Comparison of ENCODE assay signal across 8 mouse cellular contexts in the genomic region with DNA sequence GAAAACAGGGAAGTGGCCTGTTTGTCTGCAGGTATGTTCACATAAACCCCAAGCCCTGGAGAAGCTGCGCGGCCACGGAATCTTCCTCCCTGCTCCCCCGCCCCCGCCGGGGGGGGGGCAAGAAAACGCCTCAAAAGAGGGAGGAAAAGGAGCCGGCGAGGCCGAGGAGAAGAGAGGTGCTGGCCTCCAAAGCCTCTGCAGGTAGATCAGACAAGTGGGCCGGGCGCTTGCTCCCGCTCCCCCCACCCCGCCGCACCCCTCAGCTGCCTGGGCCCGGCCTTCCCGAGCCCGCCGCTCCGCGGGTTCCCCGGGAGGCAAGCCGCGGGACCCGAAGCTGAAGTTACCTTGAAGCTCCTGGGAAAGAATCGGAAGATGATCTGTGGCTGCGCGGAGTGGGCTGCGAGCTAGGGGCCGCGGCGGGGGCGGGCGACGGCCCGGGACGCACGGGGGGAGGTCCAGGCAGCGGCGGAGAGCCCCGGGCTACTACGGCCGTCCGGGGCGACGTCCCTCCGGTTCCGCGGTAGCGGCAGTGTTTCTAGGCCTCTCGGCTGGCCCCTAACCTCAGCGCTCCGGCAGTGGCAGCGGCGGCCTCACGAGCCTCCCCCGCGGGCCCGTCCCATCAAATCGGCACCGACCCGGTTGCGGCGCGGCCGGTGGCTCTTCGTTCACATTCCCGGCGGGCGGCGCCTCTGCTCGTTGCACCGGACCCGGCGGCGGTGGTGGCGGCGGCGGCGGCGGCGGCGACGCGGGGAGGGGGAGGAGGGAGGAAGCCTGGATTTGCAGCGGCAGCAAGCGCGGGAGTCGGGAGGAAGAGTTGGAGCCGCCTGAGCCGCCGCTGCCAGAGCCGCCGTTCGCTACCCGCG. TPM values are rescaled to one million over a fixed set of nuclear protein-coding genes. Genes with fewer than 3 reads are reported as not detected.
DNase-seq lines count a peak whose midpoint lies in the region; ATAC-seq and TF ChIP-seq lines count a peak whose summit lies in the region.

No protein-coding gene starts in this region.

- H3K4me1 ChIP-seq in embryonic fibroblast, embryonic 13.5 days (ENCODE audit: control insufficient read depth, insufficient read depth, low read length), result no peaks in the 10 kb centered on the region
- H3K4me1 ChIP-seq in hindbrain, embryonic 16.5 days (ENCODE audit: control insufficient read depth, insufficient read depth, low read depth, low read length), result peaks cover 14% of the 10 kb centered on the region
- H3K4me1 ChIP-seq in limb, embryonic 14.5 days (ENCODE audit: control insufficient read depth, insufficient read depth, low read length), result peaks cover 9% of the 10 kb centered on the region; the same call in 1 of the 2 replicates
- H3K4me1 ChIP-seq in midbrain, embryonic 13.5 days (replicated peaks), result peaks cover 24% of the 10 kb centered on the region

- H3K4me3 ChIP-seq in embryonic fibroblast, embryonic 13.5 days (ENCODE audit: insufficient read depth, low read length), result peak overlapping the region; percentile 97
- peak overlapping the region; percentile 98 for H3K4me3 ChIP-seq in hindbrain, embryonic 16.5 days (ENCODE audit: low read length)
- peak overlapping the region; percentile 99 for H3K4me3 ChIP-seq in limb, embryonic 14.5 days (replicated peaks; ENCODE audit: low read length)
- peak overlapping the region; percentile 100 for H3K4me3 ChIP-seq in midbrain, embryonic 13.5 days (replicated peaks)

- H3K27me3 ChIP-seq in hindbrain, embryonic 16.5 days (replicated peaks; ENCODE audit: control insufficient read depth, insufficient read depth, low read length), result no peaks in the 10 kb centered on the region
- H3K27me3 ChIP-seq in limb, embryonic 14.5 days (ENCODE audit: control insufficient read depth, insufficient read depth, low read length), result no peaks in the 10 kb centered on the region
- H3K27me3 ChIP-seq in midbrain, embryonic 13.5 days, result no peaks in the 10 kb centered on the region

- TF ChIP-seq POLR2A in embryonic fibroblast, embryonic 13.5 days (IDR thresholded peaks at IDR 0.05; ENCODE audit: low read depth, low read length), result no peak
- no peak for TF ChIP-seq POLR2A in limb, embryonic 14.5 days (IDR thresholded peaks at IDR 0.05; ENCODE audit: borderline replicate concordance, extremely low read depth, insufficient read depth, insufficient read length)

- no peaks in the 10 kb centered on the region for H3K9me3 ChIP-seq in hindbrain, embryonic 16.5 days (ENCODE audit: control insufficient read depth, low read length)
- H3K9me3 ChIP-seq in limb, embryonic 14.5 days (ENCODE audit: control insufficient read depth, low read length), result no peaks in the 10 kb centered on the region
- H3K9me3 ChIP-seq in midbrain, embryonic 13.5 days, result no peaks in the 10 kb centered on the region

- H3K27ac ChIP-seq in embryonic fibroblast, embryonic 13.5 days (ENCODE audit: insufficient read depth, low read length), result peak overlapping the region; percentile 82
- peak overlapping the region; percentile 97 for H3K27ac ChIP-seq in hindbrain, embryonic 16.5 days (ENCODE audit: low read depth, low read length)
- peak overlapping the region; percentile 96 for H3K27ac ChIP-seq in limb, embryonic 14.5 days (replicated peaks; ENCODE audit: low read depth, low read length)
- peak overlapping the region; percentile 98 for H3K27ac ChIP-seq in midbrain, embryonic 13.5 days

- no peak for TF ChIP-seq CTCF in embryonic fibroblast, embryonic 13.5 days (IDR thresholded peaks at IDR 0.05; ENCODE audit: borderline replicate concordance, insufficient read depth, low read length)

- ATAC-seq in hindbrain, embryonic 16.5 days, result 0 out of 2 replicates have a peak, but pooled peaks have one; percentile 0
- ATAC-seq in limb, embryonic 14.5 days (ENCODE audit: low FRiP score, low read depth), result peak; percentile 5; the same call in 1 of the 2 replicates
- peak; percentile 25 for ATAC-seq in midbrain, embryonic 13.5 days

- DNase-seq in heart, adult 8-10 months (ENCODE audit: low spot score), result peak; percentile 29
- no peak for DNase-seq in heart, adult 11 months
- DNase-seq in adrenal gland, postnatal 25 days, result peak; percentile 50
- DNase-seq in limb, embryonic 14.5 days (ENCODE audit: low spot score), result no peak
- DNase-seq in spleen, postnatal 4 days (ENCODE audit: low spot score in 2 of 2), result peak; percentile 57 to 86

- peak overlapping the region; percentile 80 for H3K4me2 ChIP-seq in hindbrain, embryonic 16.5 days (ENCODE audit: low read length)
- H3K4me2 ChIP-seq in limb, embryonic 14.5 days (replicated peaks; ENCODE audit: low read depth, low read length, severe bottlenecking), result peak overlapping the region; percentile 59
- peak overlapping the region; percentile 86 for H3K4me2 ChIP-seq in midbrain, embryonic 13.5 days (replicated peaks)

- under 1% methylated on average over 74 of the region's 97 CpGs for WGBS in hindbrain, embryonic 16.5 days
- under 1% methylated on average over 27 of the region's 97 CpGs for WGBS in limb, embryonic 14.5 days
- WGBS in midbrain, embryonic 13.5 days, result under 1% methylated on average over 66 of the region's 97 CpGs

- peak overlapping the region; percentile 99 for H3K9ac ChIP-seq in hindbrain, embryonic 16.5 days (ENCODE audit: low read depth, low read length)
- H3K9ac ChIP-seq in limb, embryonic 14.5 days (ENCODE audit: low read depth, low read length, severe bottlenecking), result peak overlapping the region; percentile 97
- H3K9ac ChIP-seq in midbrain, embryonic 13.5 days (replicated peaks), result peak overlapping the region; percentile 99

- no peaks in the 10 kb centered on the region; the same call in 1 of the 2 replicates for H3K36me3 ChIP-seq in hindbrain, embryonic 16.5 days (ENCODE audit: control insufficient read depth, insufficient read depth, low read length)
- H3K36me3 ChIP-seq in limb, embryonic 14.5 days (ENCODE audit: control insufficient read depth, insufficient read depth, low read length), result peaks cover 22% of the 10 kb centered on the region
- peaks cover 17% of the 10 kb centered on the region for H3K36me3 ChIP-seq in midbrain, embryonic 13.5 days

RNA-seq across cellular contexts. Expression of gene Ppp2r5e, which starts 0.5 kb away (rescaled TPM):
- 10 to 100 TPM; 28.5 to 32.0 (median 31.3) TPM for total RNA-seq in heart, adult 8-10 months (2022)
- total RNA-seq in adrenal gland, postnatal 25 days (2021), result 52.2 and 53.3 TPM in 2 replicates
- 37.9 and 43.2 TPM in 2 replicates for polyA plus RNA-seq in embryonic fibroblast, embryonic 13.5 days (2011; ENCODE audit: insufficient read length, low read depth, missing spikeins)
- polyA plus RNA-seq in hindbrain, embryonic 16.5 days (2015; fragmentation: Nextera tagmentation; extraction: Ambion mirVana), result 14.5 and 15.5 TPM in 2 replicates
- polyA plus RNA-seq in limb, embryonic 14.5 days (2012; rRNA removed), result 25.1 and 27.3 TPM in 2 replicates
- 17.2 and 17.6 TPM in 2 replicates for polyA plus RNA-seq in limb, embryonic 14.5 days (2014; fragmentation: Nextera tagmentation; extraction: Ambion mirVana)
- 21.4 TPM in 2 replicates for polyA plus RNA-seq in midbrain, embryonic 13.5 days (2015; fragmentation: Nextera tagmentation; extraction: Ambion mirVana)

Comparison
In these comparisons a context has a peak if more than half of its experiments do, and no peak if none do; other contexts are left out.
1. DNase-seq: peak in heart, adult 8-10 months (single experiment), adrenal gland, postnatal 25 days (single experiment) and spleen, postnatal 4 days (2 of 2); none in heart, adult 11 months (single experiment) and limb, embryonic 14.5 days (single experiment).
2. Peak in every context shown above with its lines, with median percentiles within 50 percentile points of each other: H3K27ac ChIP-seq, H3K4me3 ChIP-seq, ATAC-seq, H3K4me2 ChIP-seq and H3K9ac ChIP-seq.